Mouse (Mus musculus): ENCODE results near the gene Atp6v0c. TPM values are rescaled to one million over a fixed set of nuclear protein-coding genes. Genes with fewer than 3 reads are reported as not detected.
"Not testable (repeated sequence)": the region's sequence is repeated elsewhere in the genome, so short reads cannot be mapped to it uniquely, and the experiment has no call there.

The Atp6v0c gene
- total RNA-seq, 2 experiments from 2014 or later = 227 to 247 TPM

- intact Hi-C loops (cut with DNase I); DNase-seq: not testable (repeated sequence)
These were observed 40.3 kb downstream of the Atp6v0c start for GRCm38 (mm10) chr17:24129246-24129645.

- no peak for DNase-seq
- intact Hi-C loops (cut with DNase I) = no loop called here
These were observed 41.9 kb downstream of the Atp6v0c start for GRCm38 (mm10) chr17:24127592-24127991.

GRCm38 (mm10) chr17:24126801-24127200 lies 42.7 kb downstream of the Atp6v0c start:
- DNase-seq = no peak
- intact Hi-C loops (cut with DNase I) = no loop called here

- intact Hi-C loops (cut with DNase I) = no loop called here
- DNase-seq = no peak
These were observed 50.1 kb downstream of the Atp6v0c start for GRCm38 (mm10) chr17:24119446-24119845.

Other genes with a start within 250 kb of the Atp6v0c start
- not detected for gene Sbp, start 228.0 kb downstream of the Atp6v0c start, total RNA-seq (2021)
- not detected for gene Sbpl, start 214.4 kb downstream of the Atp6v0c start, total RNA-seq (2021)
- not detected for gene Prss30, start 189.1 kb downstream of the Atp6v0c start, total RNA-seq (2021)
- not detected for gene Prss22, start 171.6 kb downstream of the Atp6v0c start, total RNA-seq (2021)
- gene Prss27, start 131.6 kb downstream of the Atp6v0c start, total RNA-seq (2021) = not detected
- 10 to 100 TPM in 1 of 2 experiments, 1 to 10 TPM in 1; 8.8 to 11.4 TPM for gene Kctd5, start 96.2 kb downstream of the Atp6v0c start, total RNA-seq (2021)
- 10 to 100 TPM; 41.0 to 45.2 TPM for gene Pdpk1, start 18.8 kb downstream of the Atp6v0c start, total RNA-seq (2021)
- gene Amdhd2, start 5.9 kb downstream of the Atp6v0c start, total RNA-seq (2021) = 10 to 100 TPM; 10.8 to 15.0 TPM
- 1 to 10 TPM; 8.4 to 9.4 TPM for gene Tbc1d24, start 35.9 kb upstream of the Atp6v0c start, total RNA-seq (2021)
- under 1 TPM; 0.58 to 0.68 TPM for gene Ntn3, start 39.8 kb upstream of the Atp6v0c start, total RNA-seq (2021)
- gene Tedc2, start 51.1 kb upstream of the Atp6v0c start, total RNA-seq (2021) = 1 to 10 TPM; 2.1 to 3.2 TPM
- 1 to 10 TPM in 1 of 2 experiments, under 1 TPM in 1; 0.92 to 1.1 TPM for gene Ccnf, start 81.8 kb upstream of the Atp6v0c start, total RNA-seq (2021)
- under 1 TPM in 1 of 2 experiments, not detected in 1; 0.08 TPM for gene Abca17, start 181.4 kb upstream of the Atp6v0c start, total RNA-seq (2021)
- 10 to 100 TPM; 13.5 to 15.5 TPM for gene Abca3, start 182.2 kb upstream of the Atp6v0c start, total RNA-seq (2021)
- gene Rnps1, start 244.9 kb upstream of the Atp6v0c start, total RNA-seq (2021) = 10 to 100 TPM; 58.4 to 61.6 TPM

All from heart, postnatal 36 days (tissue).